Mouse (Mus musculus) brown adipose tissue, adult 24 weeks (tissue): ENCODE data around the gene Sesn1. TPM values are rescaled to one million over a fixed set of nuclear protein-coding genes. Genes with fewer than 3 reads are reported as not detected.

Source experiments
- H3K27ac ChIP-seq: fragments of 200-500 bp; replicated peaks from 2 replicates; pipeline ENCODE4 v1.5.1; 2012; ENCODE audit warnings: low read depth, mild to moderate bottlenecking, low read length
- H3K4me1 ChIP-seq: fragments of 200-500 bp; 2 replicates; pipeline ENCODE4 v1.6.1; 2012; ENCODE audit warnings: low read length, mixed read lengths; ENCODE audit not compliant: control insufficient read depth, insufficient read depth, insufficient read length
- H3K4me3 ChIP-seq: fragments of 200-500 bp; 2 replicates; pipeline ENCODE4 v1.5.1; 2012; ENCODE audit warnings: low read depth, mild to moderate bottlenecking, low read length, moderate library complexity; ENCODE audit not compliant: insufficient read depth
- polyA plus RNA-seq: library from polyadenylated mRNA; stranded (reverse); fragments of >200 nt; gene quantifications from 2 replicates; pipeline ENCODE4 v1.2.4, GENCODE M21; 2012; ENCODE audit not compliant: missing spikeins, insufficient read depth, insufficient read length

Gene Sesn1
- polyA plus RNA-seq, 1 experiment: 9.5 TPM

- H3K27ac ChIP-seq: no peak overlapping the region
- no peaks in the 10 kb centered on the region for H3K4me1 ChIP-seq
- no peak overlapping the region for H3K4me3 ChIP-seq
These were observed 20.2 kb downstream of the Sesn1 start for GRCm38 (mm10) chr10:41829980-41830379.

DNA sequence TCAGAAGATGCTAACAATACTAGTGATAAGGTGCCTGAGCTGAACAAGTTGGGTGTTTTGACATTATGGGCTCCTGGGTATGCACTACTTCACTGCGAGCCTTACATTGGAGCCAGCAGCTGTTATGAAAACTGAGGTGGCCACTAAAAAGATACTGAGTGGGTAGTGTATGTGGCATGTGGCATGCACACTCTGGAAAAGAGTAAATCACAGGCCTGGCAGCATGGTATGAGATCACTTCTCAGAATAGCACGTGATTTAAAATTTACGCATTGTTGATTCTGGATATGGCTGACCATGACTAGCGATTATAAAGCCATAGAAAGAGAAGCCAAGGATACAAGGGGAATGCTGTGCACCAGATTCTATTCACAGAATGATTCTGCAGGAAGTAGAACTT is 20.7 kb downstream of the Sesn1 start:
- no peak overlapping the region for H3K4me3 ChIP-seq
- no peaks in the 10 kb centered on the region for H3K4me1 ChIP-seq
- H3K27ac ChIP-seq: no peak overlapping the region

DNA sequence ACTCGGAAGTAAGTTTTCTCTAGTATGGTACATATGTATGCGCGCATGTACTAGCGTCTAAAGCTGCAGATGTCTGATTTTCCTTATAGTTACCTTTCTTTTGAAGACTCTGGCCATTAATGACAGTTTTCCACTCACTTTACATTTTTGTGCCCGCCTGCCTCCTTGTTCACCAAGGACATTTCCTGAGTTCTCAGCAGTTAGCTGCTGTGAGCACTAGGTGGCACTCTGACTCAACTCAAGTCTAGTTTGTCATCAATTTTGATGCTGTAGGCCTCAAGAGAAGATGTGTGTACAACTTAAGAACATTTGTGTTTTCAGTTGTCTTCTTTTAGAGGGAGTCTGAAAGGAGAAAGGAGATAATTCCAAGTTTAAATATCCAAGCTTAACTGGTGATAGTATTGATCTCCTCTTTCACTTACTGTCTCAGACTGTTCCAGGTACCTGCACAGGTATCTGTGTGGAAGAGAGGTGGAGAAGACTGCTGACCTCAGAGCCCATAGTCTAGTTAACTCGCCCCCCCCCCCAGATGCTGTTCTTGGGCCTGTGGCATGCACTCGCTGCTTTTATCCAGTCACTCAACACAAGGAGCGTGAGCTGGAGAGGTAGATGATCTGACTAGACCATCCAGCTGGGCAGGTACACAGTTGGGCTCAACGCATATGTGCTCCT is 21.3 kb downstream of the Sesn1 start:
- Histone ChIP-seq H3K4me1 (no peaks in the 10 kb centered on the region), H3K27ac (no peak overlapping the region), H3K4me3 (no peak overlapping the region)

- no peak overlapping the region for H3K27ac ChIP-seq
- no peak overlapping the region for H3K4me3 ChIP-seq
- H3K4me1 ChIP-seq: no peaks in the 10 kb centered on the region
These were observed 22.5 kb downstream of the Sesn1 start for GRCm38 (mm10) chr10:41832191-41832590.

DNA sequence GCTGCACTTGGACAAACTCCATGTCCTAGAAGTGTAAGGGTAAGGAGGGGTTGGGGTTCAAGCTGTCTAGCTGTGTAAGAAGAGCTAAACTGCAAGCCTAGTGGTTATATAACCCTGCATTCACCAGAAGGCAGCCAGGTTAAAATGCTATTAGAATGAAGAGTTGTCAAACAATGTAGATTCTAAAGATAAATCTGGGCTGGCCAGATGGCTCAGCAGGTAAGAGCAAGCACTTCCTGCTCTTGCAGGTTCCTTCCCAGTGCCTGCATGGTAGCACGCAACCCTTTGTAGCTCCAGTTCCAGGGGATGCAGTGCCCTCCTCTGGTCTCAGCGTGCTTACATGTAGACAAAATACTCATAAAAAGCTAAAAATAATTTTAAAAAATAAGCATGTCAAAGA is 24.4 kb downstream of the Sesn1 start:
- Histone ChIP-seq H3K4me3 (no peak overlapping the region), H3K27ac (no peak overlapping the region), H3K4me1 (no peaks in the 10 kb centered on the region)

- Histone ChIP-seq H3K27ac (no peak overlapping the region), H3K4me1 (no peaks in the 10 kb centered on the region), H3K4me3 (no peak overlapping the region)
These were observed 29.2 kb downstream of the Sesn1 start for GRCm38 (mm10) chr10:41838911-41839310.

- H3K4me1 ChIP-seq: 0 out of 2 replicates have a peak, but pooled peaks cover 2% of the 10 kb centered on the region
- H3K4me3 ChIP-seq: no peak overlapping the region
- no peak overlapping the region for H3K27ac ChIP-seq
These were observed 38.0 kb downstream of the Sesn1 start for GRCm38 (mm10) chr10:41847737-41848136.

- H3K4me3 ChIP-seq: no peak overlapping the region
- no peak overlapping the region for H3K27ac ChIP-seq
- 0 out of 2 replicates have a peak, but pooled peaks cover 2% of the 10 kb centered on the region for H3K4me1 ChIP-seq
These were observed 39.0 kb downstream of the Sesn1 start for GRCm38 (mm10) chr10:41848721-41849120.

DNA sequence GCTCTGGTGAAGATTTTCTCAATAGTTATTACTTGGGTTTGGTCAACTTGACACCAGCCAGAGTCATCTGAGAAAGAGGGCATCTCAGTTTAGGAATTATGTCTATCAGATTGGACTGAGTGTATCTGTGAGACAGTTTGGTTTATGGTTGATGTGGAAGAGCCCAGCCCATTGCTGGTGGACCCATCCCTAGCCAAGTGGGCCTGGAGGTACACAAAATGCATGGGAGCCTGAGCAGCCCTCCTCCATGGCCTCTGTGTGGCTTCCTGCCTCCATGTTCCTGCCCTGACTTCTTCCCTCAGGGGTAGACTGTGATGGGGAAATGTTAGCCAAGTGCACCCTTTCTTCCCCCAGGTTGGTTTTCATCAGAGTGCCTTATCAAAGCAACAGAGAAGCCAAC is 50.1 kb downstream of the Sesn1 start:
- no peak overlapping the region for H3K27ac ChIP-seq
- no peaks in the 10 kb centered on the region for H3K4me1 ChIP-seq
- no peak overlapping the region for H3K4me3 ChIP-seq

- Histone ChIP-seq H3K4me1 (no peaks in the 10 kb centered on the region), H3K27ac (no peak overlapping the region), H3K4me3 (no peak overlapping the region)
These were observed 50.5 kb downstream of the Sesn1 start for GRCm38 (mm10) chr10:41860275-41860688.

GRCm38 (mm10) chr10:41863053-41863452 is 53.3 kb downstream of the Sesn1 start:
- Histone ChIP-seq H3K4me3 (no peak overlapping the region), H3K4me1 (no peaks in the 10 kb centered on the region), H3K27ac (no peak overlapping the region)

DNA sequence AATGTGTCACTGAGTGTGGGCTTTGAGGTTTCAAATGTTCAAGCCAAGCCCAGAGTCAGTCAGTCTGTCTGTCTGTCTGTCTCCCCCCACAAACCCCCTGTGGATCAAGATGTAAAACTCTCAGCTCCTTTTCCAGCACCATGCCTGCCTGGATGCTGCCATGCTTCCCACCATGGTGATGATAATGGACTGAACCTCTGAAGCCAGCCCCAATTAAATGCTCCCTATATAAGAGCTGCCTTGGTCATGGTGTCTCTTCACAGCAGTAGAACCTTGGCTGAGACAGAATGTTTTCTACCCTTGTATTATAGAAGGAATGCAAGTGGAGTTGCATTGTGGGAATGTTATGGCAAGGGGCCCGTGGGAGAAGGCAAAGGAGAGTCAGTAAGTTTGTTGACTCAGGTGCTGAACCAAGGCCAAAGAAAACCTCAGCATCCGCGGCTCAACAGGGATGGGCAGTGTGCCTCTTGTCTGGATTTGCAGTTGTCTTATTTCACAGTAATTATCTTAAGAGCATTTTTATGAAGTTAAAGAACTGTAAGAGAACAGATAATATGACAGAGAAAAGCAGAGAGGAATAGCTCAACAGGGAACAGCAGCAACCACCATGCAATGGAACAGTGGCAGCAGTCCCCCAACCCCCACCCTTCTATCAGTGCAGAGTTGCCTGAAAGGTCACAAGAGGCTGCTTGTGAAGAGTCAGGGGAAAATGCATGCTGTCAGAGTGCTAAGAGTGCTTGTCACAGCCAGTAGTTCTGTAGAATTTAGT is 56.5 kb downstream of the Sesn1 start:
- Histone ChIP-seq H3K4me1 (no peaks in the 10 kb centered on the region), H3K4me3 (no peak overlapping the region), H3K27ac (no peak overlapping the region)

DNA sequence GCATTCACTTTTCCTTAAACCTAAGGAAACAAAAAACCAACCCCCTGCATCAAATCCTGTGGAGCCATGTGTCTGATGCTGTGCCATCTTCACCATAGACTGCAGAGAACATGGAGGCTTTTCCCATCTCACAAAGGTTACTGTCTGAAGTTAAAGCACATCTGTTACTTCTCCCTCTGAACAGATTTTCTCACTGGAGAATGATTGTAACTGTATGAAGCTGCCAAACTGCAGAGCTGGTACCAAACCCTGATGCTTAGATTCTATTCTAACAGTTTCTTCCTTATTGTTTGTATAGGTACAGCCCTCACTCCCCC is 57.1 kb downstream of the Sesn1 start:
- Histone ChIP-seq H3K4me1 (no peaks in the 10 kb centered on the region; the same call in 1 of the 2 replicates), H3K27ac (no peak overlapping the region), H3K4me3 (no peak overlapping the region)

DNA sequence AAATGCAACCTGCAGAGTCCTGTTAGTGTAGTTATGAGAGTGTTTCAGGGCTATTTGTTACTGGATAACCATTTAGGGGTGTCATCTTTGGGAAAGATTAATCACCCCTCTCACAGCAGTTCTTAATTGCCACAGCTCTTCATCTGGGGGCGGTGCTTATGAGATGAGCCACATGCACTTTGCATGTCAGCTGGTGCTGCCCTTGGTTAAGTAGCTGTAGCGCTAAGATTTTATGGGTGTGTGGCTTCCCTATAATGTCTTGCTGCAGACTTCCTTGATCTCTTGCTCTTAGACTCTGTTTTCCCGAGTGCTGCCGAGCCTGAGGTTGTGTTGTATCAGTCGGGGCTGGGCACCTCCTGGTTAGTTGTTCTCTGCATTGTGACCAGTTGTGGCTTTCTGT is 58.2 kb downstream of the Sesn1 start:
- Histone ChIP-seq H3K4me3 (no peak overlapping the region), H3K4me1 (no peaks in the 10 kb centered on the region; the same call in 1 of the 2 replicates), H3K27ac (no peak overlapping the region)

GRCm38 (mm10) chr10:41870101-41870500 is 60.4 kb downstream of the Sesn1 start:
- no peak overlapping the region for H3K27ac ChIP-seq
- no peaks in the 10 kb centered on the region; the same call in 1 of the 2 replicates for H3K4me1 ChIP-seq
- no peak overlapping the region for H3K4me3 ChIP-seq

DNA sequence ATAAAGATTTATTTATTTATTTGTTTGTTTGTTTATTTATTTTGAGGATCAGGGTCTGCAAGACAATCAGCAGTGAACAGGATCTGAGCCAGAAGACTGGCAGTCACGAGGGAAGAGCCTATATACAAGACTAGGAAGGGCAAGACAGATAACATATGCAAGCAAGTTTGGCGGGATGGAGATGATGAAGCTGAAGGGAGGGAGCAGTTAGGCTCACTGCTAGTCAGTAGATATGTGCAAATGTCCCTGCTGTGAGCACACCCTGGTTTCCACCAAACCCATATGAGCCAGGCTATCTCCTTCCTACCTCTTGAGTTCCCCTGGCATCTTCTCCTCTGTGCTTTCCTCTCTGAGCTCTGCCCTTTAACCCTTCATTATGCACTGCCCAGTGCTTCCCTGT is 61.8 kb downstream of the Sesn1 start:
- Histone ChIP-seq H3K27ac (no peak overlapping the region), H3K4me1 (no peaks in the 10 kb centered on the region; the same call in 1 of the 2 replicates), H3K4me3 (no peak overlapping the region)
